Mouse (Mus musculus): Measurements from ENCODE around the gene Lrba.

Lrba gene

GRCm38 (mm10) chr3:86561023-86561344 is 336.5 kb downstream of the Lrba start:
- DNase-seq = no peak

- DNase-seq = no peak
These were observed 336.9 kb downstream of the Lrba start for GRCm38 (mm10) chr3:86561396-86561795.

- no peak for DNase-seq
These were observed 342.8 kb downstream of the Lrba start for GRCm38 (mm10) chr3:86567312-86567711.

- DNase-seq = no peak
These were observed 347.0 kb downstream of the Lrba start for GRCm38 (mm10) chr3:86571518-86571917.

GRCm38 (mm10) chr3:86572519-86573244 is 348.2 kb downstream of the Lrba start:
- DNase-seq = no peak

- DNase-seq = no peak
These were observed 350.8 kb downstream of the Lrba start for GRCm38 (mm10) chr3:86575312-86575711.

- no peak for DNase-seq
These were observed 377.8 kb downstream of the Lrba start for GRCm38 (mm10) chr3:86602284-86602683.

GRCm38 (mm10) chr3:86605775-86606174 is 381.3 kb downstream of the Lrba start:
- DNase-seq = no peak

GRCm38 (mm10) chr3:86627008-86627743 is 402.7 kb downstream of the Lrba start:
- no peak for DNase-seq

GRCm38 (mm10) chr3:86629379-86629778 is 404.9 kb downstream of the Lrba start:
- no peak for DNase-seq

- no peak for DNase-seq
These were observed 411.0 kb downstream of the Lrba start for GRCm38 (mm10) chr3:86635464-86635863.

- DNase-seq = no peak
These were observed 411.5 kb downstream of the Lrba start for GRCm38 (mm10) chr3:86635940-86636339.

- DNase-seq = no peak
These were observed 414.3 kb downstream of the Lrba start for GRCm38 (mm10) chr3:86638552-86639348.

- DNase-seq = no peak
These were observed 416.9 kb downstream of the Lrba start for GRCm38 (mm10) chr3:86641393-86641792.

GRCm38 (mm10) chr3:86641796-86642195 is 417.3 kb downstream of the Lrba start:
- DNase-seq = no peak

- no peak for DNase-seq
These were observed 422.3 kb downstream of the Lrba start for GRCm38 (mm10) chr3:86646771-86647170.

- no peak for DNase-seq
These were observed 426.5 kb downstream of the Lrba start for GRCm38 (mm10) chr3:86651006-86651405.

- DNase-seq = no peak
These were observed 434.8 kb downstream of the Lrba start for GRCm38 (mm10) chr3:86659326-86659725.

- DNase-seq = no peak
These were observed 439.9 kb downstream of the Lrba start for GRCm38 (mm10) chr3:86664399-86664798.

- DNase-seq = no peak
These were observed 443.7 kb downstream of the Lrba start for GRCm38 (mm10) chr3:86668146-86668545.

- peak in 1 of 2 experiments; percentile 19 for DNase-seq
These were observed 453.2 kb downstream of the Lrba start for GRCm38 (mm10) chr3:86677573-86678155.

- no peak for DNase-seq
These were observed 463.2 kb downstream of the Lrba start for GRCm38 (mm10) chr3:86687571-86688209.

- no peak for DNase-seq
These were observed 464.0 kb downstream of the Lrba start for GRCm38 (mm10) chr3:86688438-86688837.

Measured in spleen, adult 18-20 months (tissue).